12 mouse cellular contexts compared by ENCODE assay signal in the genomic region with DNA sequence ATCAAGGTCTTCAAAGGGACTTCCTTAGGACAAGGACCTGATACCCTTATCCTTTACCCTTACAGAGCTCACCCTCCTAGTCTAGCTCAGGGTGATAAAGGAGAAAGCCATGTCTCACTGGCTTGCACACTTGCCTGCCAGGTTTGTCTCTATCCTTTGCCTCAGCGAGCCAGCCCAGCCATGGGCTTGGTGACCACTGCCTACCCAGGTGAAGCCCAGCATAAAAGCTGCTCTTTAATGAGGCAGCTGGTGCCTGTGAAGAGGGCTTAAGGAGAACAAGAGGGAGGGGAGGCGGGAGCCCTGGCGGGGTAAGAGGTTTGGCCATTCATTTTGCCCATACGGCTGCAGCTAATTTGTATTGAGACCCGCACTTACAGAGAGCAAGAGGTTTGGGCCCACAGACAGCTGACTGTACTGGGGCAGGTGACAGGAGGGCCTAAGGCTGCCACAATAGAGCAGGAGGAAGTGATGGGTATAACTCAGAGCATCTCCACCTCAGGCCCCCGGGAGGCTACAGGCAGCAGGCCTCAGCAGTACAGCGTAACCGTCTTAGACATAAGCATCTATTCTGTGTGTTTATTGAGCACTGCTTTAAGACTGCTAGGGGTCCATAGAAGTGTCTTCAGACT.
"Had no signal": no experiment of that assay in that cellular context is flagged by ENCODE, and none has a peak within 500 bp of the region (broad histone marks: within the 10 kb centered on the region; RNA-seq: fewer than 3 reads in every experiment).

No protein-coding gene starts in this region.

- H3K4me1 ChIP-seq: neural tube, embryonic 13.5 days had no signal

- H3K4me3 ChIP-seq: kidney, embryonic 15.5 days; limb, embryonic 13.5 days; neural tube, embryonic 13.5 days had no signal

- H3K36me3 ChIP-seq: neural tube, embryonic 13.5 days had no signal

- H3K27me3 ChIP-seq: kidney, embryonic 15.5 days; neural tube, embryonic 13.5 days had no signal

- DNase-seq: kidney, adult 2 months; kidney, postnatal 14 days; left cerebral cortex, postnatal 4 days; lung, adult 2 months; lung, postnatal 10 days; lung, postnatal 4 days; midbrain, embryonic 14.5 days had no signal

- H3K9ac ChIP-seq: kidney, embryonic 15.5 days; liver, embryonic 14.5 days; neural tube, embryonic 13.5 days had no signal

- H3K27ac ChIP-seq: liver, embryonic 14.5 days; neural tube, embryonic 13.5 days; stomach, postnatal 0 days had no signal

- H3K9me3 ChIP-seq: kidney, embryonic 15.5 days; limb, embryonic 13.5 days; neural tube, embryonic 13.5 days had no signal

- H3K4me2 ChIP-seq: kidney, embryonic 15.5 days; limb, embryonic 13.5 days; neural tube, embryonic 13.5 days had no signal
